Comparison of ENCODE assay signal across 9 mouse cellular contexts in the genomic region with DNA sequence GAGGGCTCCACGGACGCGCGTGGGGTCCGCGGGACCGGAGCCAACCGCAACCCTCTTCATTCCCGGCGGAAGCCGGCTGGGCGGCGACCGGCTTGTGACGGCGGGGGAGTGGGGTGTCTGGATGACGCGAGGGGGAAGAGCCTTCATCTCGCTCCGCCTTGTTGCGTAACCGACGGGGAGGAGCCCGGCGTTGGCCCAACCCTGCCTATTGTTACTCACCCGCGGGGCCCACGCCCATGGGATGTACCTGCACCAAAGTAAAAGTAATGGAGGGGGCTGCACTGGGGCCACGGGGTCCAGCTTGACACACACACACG. TPM values are rescaled to one million over a fixed set of nuclear protein-coding genes. Genes with fewer than 3 reads are reported as not detected.
DNase-seq lines count a peak whose midpoint lies in the region; ATAC-seq and TF ChIP-seq lines count a peak whose summit lies in the region.
"Had no signal": no experiment of that assay in that cellular context is flagged by ENCODE, and none has a peak within 500 bp of the region (broad histone marks: within the 10 kb centered on the region; RNA-seq: fewer than 3 reads in every experiment).

No protein-coding gene starts in this region.

- H3K4me1 ChIP-seq in heart, embryonic 14.5 days (ENCODE audit: control insufficient read depth in 2 of 2, insufficient read depth in 2 of 2, low read length in 2 of 2) = peaks cover 4 to 7% of the 10 kb centered on the region in 2 experiments; a peak in 1 of 4 replicates
- H3K4me1 ChIP-seq in liver, embryonic 13.5 days (replicated peaks) = 0 out of 2 replicates have a peak, but pooled peaks cover 3% of the 10 kb centered on the region
- no peaks in the 10 kb centered on the region for H3K4me1 ChIP-seq in stomach, embryonic 14.5 days (ENCODE audit: control insufficient read depth, insufficient read depth, low read length)

- peak; percentile 98 for ATAC-seq in heart, embryonic 14.5 days (ENCODE audit: insufficient number of reproducible peaks, insufficient read depth, low FRiP score, low read depth)
- peak; percentile 94 for ATAC-seq in liver, embryonic 13.5 days (ENCODE audit: low read depth)
- ATAC-seq in stomach, embryonic 14.5 days (ENCODE audit: insufficient number of reproducible peaks, insufficient read depth, low FRiP score, low read depth) = peak; percentile 95

- 11% methylated on average over 22 of the region's 30 CpGs for WGBS in heart, embryonic 14.5 days
- 7% methylated on average over 27 of the region's 30 CpGs for WGBS in liver, embryonic 13.5 days (ENCODE audit: insufficient replicate concordance)
- 23% methylated on average over 17 of the region's 30 CpGs for WGBS in stomach, embryonic 14.5 days

- no peak for TF ChIP-seq CTCF in brain, embryonic 14.5 days (IDR thresholded peaks at IDR 0.05; ENCODE audit: borderline replicate concordance, extremely low read depth, insufficient read depth, insufficient read length)

- H3K4me2 ChIP-seq in heart, embryonic 14.5 days (ENCODE audit: low read length) = peak overlapping the region; percentile 71
- peak overlapping the region; percentile 73 for H3K4me2 ChIP-seq in liver, embryonic 13.5 days
- peak overlapping the region; percentile 44; the same call in 1 of the 2 replicates for H3K4me2 ChIP-seq in stomach, embryonic 14.5 days (replicated peaks; ENCODE audit: low read depth, low read length)

- peak overlapping the region; percentile 51 to 72 for H3K27ac ChIP-seq in heart, embryonic 14.5 days (replicated peaks in 1 of 2; ENCODE audit: control insufficient read depth in 1 of 2, insufficient read depth in 1 of 2, low read depth in 2 of 2, low read length in 2 of 2)
- no peak overlapping the region for H3K27ac ChIP-seq in liver, embryonic 13.5 days
- 0 out of 2 replicates have a peak overlapping the region, but pooled peaks have one; percentile 61 for H3K27ac ChIP-seq in stomach, embryonic 14.5 days (ENCODE audit: low read length)

- peak; percentile 94 for DNase-seq in CD4-positive, CD25-positive, alpha-beta regulatory T cell, adult 2 months (ENCODE audit: low read depth, low spot score)
- DNase-seq in brain, embryonic 14.5 days (ENCODE audit: low read depth) = peak; percentile 95
- peak; percentile 38 for DNase-seq in fibroblast of lung, adult 2 months (ENCODE audit: low read depth)
- peak; percentile 92 for DNase-seq in kidney, postnatal 14 days
- DNase-seq in liver, embryonic 13.5 days = peak; percentile 76
- DNase-seq in natural killer cell, adult 2 months (ENCODE audit: low spot score in 2 of 2) = peak; percentile 82 to 86

- H3K9ac ChIP-seq in heart, embryonic 14.5 days (ENCODE audit: low read length) = peak overlapping the region; percentile 73
- H3K9ac ChIP-seq in liver, embryonic 13.5 days = peak overlapping the region; percentile 59
- H3K9ac ChIP-seq in stomach, embryonic 14.5 days (replicated peaks; ENCODE audit: low read depth, low read length) = peak overlapping the region; percentile 30; the same call in 1 of the 2 replicates

- TF ChIP-seq POLR2A in brain, embryonic 14.5 days (IDR thresholded peaks at IDR 0.05; ENCODE audit: borderline replicate concordance, extremely low read depth, insufficient read depth, insufficient read length, poor library complexity, severe bottlenecking) = peak; percentile 91

- no peaks in the 10 kb centered on the region for H3K36me3 ChIP-seq in heart, embryonic 14.5 days (ENCODE audit: control insufficient read depth, insufficient read depth, low read length)
- H3K36me3 ChIP-seq in liver, embryonic 13.5 days = no peaks in the 10 kb centered on the region
- H3K36me3 ChIP-seq in stomach, embryonic 14.5 days (ENCODE audit: control insufficient read depth, insufficient read depth, low read length) = no peaks in the 10 kb centered on the region

- H3K27me3 ChIP-seq in heart, embryonic 14.5 days (ENCODE audit: control insufficient read depth, insufficient read depth, low read length) = no peaks in the 10 kb centered on the region
- no peaks in the 10 kb centered on the region for H3K27me3 ChIP-seq in liver, embryonic 13.5 days
- H3K27me3 ChIP-seq in stomach, embryonic 14.5 days (ENCODE audit: control insufficient read depth, insufficient read depth, low read length) = no peaks in the 10 kb centered on the region

- no peaks in the 10 kb centered on the region for H3K9me3 ChIP-seq in heart, embryonic 14.5 days (ENCODE audit: control insufficient read depth, low read length)
- H3K9me3 ChIP-seq in liver, embryonic 13.5 days (replicated peaks) = no peaks in the 10 kb centered on the region
- H3K9me3 ChIP-seq in stomach, embryonic 14.5 days (ENCODE audit: control insufficient read depth, low read depth, low read length) = no peaks in the 10 kb centered on the region

- H3K4me3 ChIP-seq in heart, embryonic 14.5 days (ENCODE audit: control insufficient read depth in 1 of 2, insufficient read depth in 1 of 2, low read depth in 1 of 2, low read length in 2 of 2) = peak overlapping the region; percentile 64 to 70
- H3K4me3 ChIP-seq in liver, embryonic 13.5 days (replicated peaks) = peak overlapping the region; percentile 67
- H3K4me3 ChIP-seq in stomach, embryonic 14.5 days (ENCODE audit: low read depth, low read length) = peak overlapping the region; percentile 47

RNA-seq across cellular contexts. Expression of a gene that starts 0.3 kb away (rescaled TPM):
- polyA plus RNA-seq in brain, embryonic 14.5 days (2012; rRNA removed) = 19.8 and 22.3 TPM in 2 replicates
- 13.3 and 14.7 TPM in 2 replicates for polyA plus RNA-seq in heart, embryonic 14.5 days (2014; fragmentation: Nextera tagmentation; extraction: Ambion mirVana)
- 2.2 and 2.5 TPM in 2 replicates for polyA plus RNA-seq in liver, embryonic 13.5 days (2015; fragmentation: Nextera tagmentation; extraction: Ambion mirVana)
- polyA plus RNA-seq in stomach, embryonic 14.5 days (2014; fragmentation: Nextera tagmentation; extraction: Ambion mirVana) = 12.8 and 13.9 TPM in 2 replicates

RNA-seq across cellular contexts. Expression of a gene that starts 57.6 kb away (rescaled TPM):
- not detected in 2 replicates for polyA plus RNA-seq in brain, embryonic 14.5 days (2012; rRNA removed)
- not detected in 2 replicates for polyA plus RNA-seq in heart, embryonic 14.5 days (2014; fragmentation: Nextera tagmentation; extraction: Ambion mirVana)
- not detected in 2 replicates for polyA plus RNA-seq in liver, embryonic 13.5 days (2015; fragmentation: Nextera tagmentation; extraction: Ambion mirVana)
- polyA plus RNA-seq in stomach, embryonic 14.5 days (2014; fragmentation: Nextera tagmentation; extraction: Ambion mirVana) = not detected in 2 replicates
- polyA plus RNA-seq: gonadal fat pad, adult 2 months had no signal

Comparison
In these comparisons a context has a peak if more than half of its experiments do, and no peak if none do; other contexts are left out.
1. DNase-seq: peak in every context shown above with its lines; median percentile 95 in brain, embryonic 14.5 days; 94 in CD4-positive, CD25-positive, alpha-beta regulatory T cell, adult 2 months; 92 in kidney, postnatal 14 days; 84 in natural killer cell, adult 2 months; 76 in liver, embryonic 13.5 days; 38 in fibroblast of lung, adult 2 months.